Mouse (Mus musculus) C2C12 (cell line): Measurements from ENCODE around the gene Gm49318. TPM values are rescaled to one million over a fixed set of nuclear protein-coding genes. Genes with fewer than 3 reads are reported as not detected.

Experiments used
- H3K27me3 ChIP-seq: one replicate; pipeline ENCODE4 v1.6.1; 2011; ENCODE audit not compliant: control insufficient read depth, insufficient read depth, insufficient read length
- H3K36me3 ChIP-seq: one replicate; pipeline ENCODE4 v1.6.1; 2011; ENCODE audit not compliant: control insufficient read depth, insufficient read depth
- H3K4me3 ChIP-seq: one replicate; pipeline ENCODE4 v1.5.1; 2011; ENCODE audit warnings: mild to moderate bottlenecking, control low read depth; ENCODE audit not compliant: poor library complexity, insufficient read depth, severe bottlenecking
- H3K79me2 ChIP-seq: one replicate; pipeline ENCODE4 v1.6.1; 2011; ENCODE audit not compliant: control insufficient read depth, insufficient read depth
- H3K79me3 ChIP-seq: one replicate; pipeline ENCODE4 v1.6.1; 2011; ENCODE audit warnings: low read depth, control low read depth
- H3ac ChIP-seq: one replicate; pipeline ENCODE3; 2011; ENCODE audit warnings: low read depth; ENCODE audit not compliant: control insufficient read depth, insufficient read length
- CEBPB ChIP-seq: IDR thresholded peaks from one replicate; pipeline ENCODE4 v1.6.1; 2011; ENCODE audit warnings: low read depth, mild to moderate bottlenecking, control low read depth, moderate library complexity
- CTCF ChIP-seq: IDR thresholded peaks from one replicate; pipeline ENCODE4 v1.5.1; 2011; ENCODE audit not compliant: control insufficient read depth, insufficient read depth, insufficient read length
- FOSL1 ChIP-seq: IDR thresholded peaks from one replicate; pipeline ENCODE4 v1.8.0; 2011; ENCODE audit warnings: mild to moderate bottlenecking, low read length; ENCODE audit not compliant: poor library complexity, insufficient read depth, severe bottlenecking
- MAX ChIP-seq: IDR thresholded peaks from one replicate; pipeline ENCODE4 v1.6.1; 2011; ENCODE audit warnings: mild to moderate bottlenecking, control low read depth
- MYOD1 ChIP-seq: IDR thresholded peaks from one replicate; pipeline ENCODE4 v1.6.1; 2011; ENCODE audit warnings: low read depth; ENCODE audit not compliant: control insufficient read depth, insufficient read length
- MYOG ChIP-seq: IDR thresholded peaks from one replicate; pipeline ENCODE4 v1.6.1; 2011; ENCODE audit not compliant: control insufficient read depth, insufficient read length; ENCODE audit errors: extremely low read depth
- USF1 ChIP-seq: IDR thresholded peaks from one replicate; pipeline ENCODE4 v1.6.1; 2011; ENCODE audit warnings: low read depth, mild to moderate bottlenecking, control low read depth, moderate library complexity
- polyA plus RNA-seq: library from polyadenylated mRNA; unstranded; fragments of >200 nt; fragmentation: generic; extraction: Trizol; gene quantifications from one replicate; pipeline ENCODE4 v1.2.1, GENCODE M21; 2012; ENCODE audit warnings: missing spikeins

Gene Gm49318
- polyA plus RNA-seq, 1 experiment = not detected

DNA sequence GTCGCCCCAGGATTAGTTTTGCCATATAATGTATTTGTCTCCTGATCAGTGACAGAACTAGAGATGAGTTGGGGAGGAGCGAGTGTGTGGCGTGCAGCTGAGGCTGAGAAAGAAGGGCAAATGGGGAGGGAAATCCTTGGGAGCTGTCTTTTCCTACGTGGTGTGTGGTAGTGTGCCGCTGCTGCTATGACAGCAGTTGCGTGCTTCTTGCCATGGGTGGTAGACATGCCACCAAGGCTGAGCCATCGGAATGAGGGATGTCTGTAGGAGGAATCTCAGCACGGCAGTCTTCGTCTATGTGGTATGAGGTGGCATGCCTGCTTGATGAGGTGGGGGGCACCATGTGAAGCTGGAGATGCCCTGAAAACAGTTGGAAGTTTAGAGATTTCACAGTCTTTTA is 40.7 kb downstream of the Gm49318 start:
- H3K4me3 ChIP-seq = no peak overlapping the region
- peaks cover 32% of the 10 kb centered on the region for H3K27me3 ChIP-seq
- no peaks in the 10 kb centered on the region for H3K36me3 ChIP-seq
- no peaks in the 10 kb centered on the region for H3K79me2 ChIP-seq
- TF ChIP-seq CTCF (no peak), MYOG (no peak), MYOD1 (no peak), MAX (no peak), FOSL1 (no peak), USF1 (no peak), CEBPB (no peak)
- no peaks in the 10 kb centered on the region for H3K79me3 ChIP-seq
- no peak overlapping the region for H3ac ChIP-seq

- no peak for TF ChIP-seq MYOG
- H3K79me3 ChIP-seq = no peaks in the 10 kb centered on the region
- H3K4me3 ChIP-seq = no peak overlapping the region
- H3K36me3 ChIP-seq = no peaks in the 10 kb centered on the region
- H3K27me3 ChIP-seq = peaks cover 32% of the 10 kb centered on the region
- H3ac ChIP-seq = no peak overlapping the region
- no peaks in the 10 kb centered on the region for H3K79me2 ChIP-seq
Measured at GRCm38 (mm10) chr9:22028467-22028866, 42.6 kb downstream of the Gm49318 start.

- TF ChIP-seq CEBPB (no peak), MAX (no peak)
- peaks cover 19% of the 10 kb centered on the region for H3K27me3 ChIP-seq
- no peaks in the 10 kb centered on the region for H3K79me3 ChIP-seq
- H3ac ChIP-seq = no peak overlapping the region
- H3K79me2 ChIP-seq = no peaks in the 10 kb centered on the region
- H3K36me3 ChIP-seq = no peaks in the 10 kb centered on the region
- H3K4me3 ChIP-seq = no peak overlapping the region
Measured at GRCm38 (mm10) chr9:22024592-22024991, 46.5 kb downstream of the Gm49318 start.

GRCm38 (mm10) chr9:22017208-22017825 is 53.7 kb downstream of the Gm49318 start:
- Histone ChIP-seq H3K36me3 (peaks cover 19% of the 10 kb centered on the region), H3ac (no peak overlapping the region), H3K4me3 (no peak overlapping the region), H3K27me3 (no peaks in the 10 kb centered on the region), H3K79me3 (no peaks in the 10 kb centered on the region), H3K79me2 (no peaks in the 10 kb centered on the region)
- no peak for TF ChIP-seq CTCF
- TF ChIP-seq MAX = no peak
- TF ChIP-seq FOSL1 = no peak
- TF ChIP-seq MYOD1 = no peak
- TF ChIP-seq MYOG = no peak
- TF ChIP-seq CEBPB = no peak
- TF ChIP-seq USF1 = no peak

- TF ChIP-seq FOSL1 (no peak), CEBPB (no peak), MYOG (no peak), CTCF (no peak), MAX (no peak), USF1 (no peak), MYOD1 (no peak)
- Histone ChIP-seq H3K4me3 (no peak overlapping the region), H3ac (no peak overlapping the region), H3K27me3 (no peaks in the 10 kb centered on the region), H3K36me3 (peaks cover 19% of the 10 kb centered on the region), H3K79me3 (no peaks in the 10 kb centered on the region), H3K79me2 (no peaks in the 10 kb centered on the region)
Measured at GRCm38 (mm10) chr9:22016245-22016644, 54.8 kb downstream of the Gm49318 start.

GRCm38 (mm10) chr9:22012731-22013130 is 58.3 kb downstream of the Gm49318 start:
- no peak overlapping the region for H3ac ChIP-seq
- H3K79me3 ChIP-seq = no peaks in the 10 kb centered on the region
- H3K36me3 ChIP-seq = peaks cover 45% of the 10 kb centered on the region
- no peaks in the 10 kb centered on the region for H3K27me3 ChIP-seq
- H3K79me2 ChIP-seq = no peaks in the 10 kb centered on the region
- TF ChIP-seq USF1 = no peak
- TF ChIP-seq MYOD1 = no peak
- TF ChIP-seq FOSL1 = no peak
- no peak for TF ChIP-seq CEBPB
- TF ChIP-seq MAX = no peak
- no peak for TF ChIP-seq CTCF
- TF ChIP-seq MYOG = no peak
- H3K4me3 ChIP-seq = no peak overlapping the region
